Mouse (Mus musculus): ENCODE measurements around the gene Bnip2. TPM values are rescaled to one million over a fixed set of nuclear protein-coding genes. Genes with fewer than 3 reads are reported as not detected.

Bnip2 gene
- polyA plus RNA-seq, 1 experiment: 50.1 TPM

DNA sequence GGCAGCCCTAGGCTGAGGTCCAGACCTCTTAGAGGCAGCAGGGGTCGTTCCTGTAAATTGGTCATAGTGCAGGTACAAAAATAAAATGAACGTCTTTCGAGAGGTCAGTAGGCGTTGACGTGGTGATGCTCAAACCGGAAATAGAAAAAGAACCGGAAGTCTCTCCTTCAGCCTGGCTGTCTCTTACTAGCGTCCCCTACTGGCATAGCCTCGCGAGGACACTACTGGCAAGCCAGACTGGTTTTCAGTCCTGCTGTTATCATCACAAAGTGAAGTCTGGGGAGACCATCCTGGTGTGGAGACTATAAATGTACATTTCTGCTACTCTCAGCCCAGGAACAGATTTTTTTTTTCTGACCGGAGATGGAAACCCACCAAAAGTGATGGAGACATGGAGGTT, 51.3 kb downstream of the Bnip2 start:
- Histone ChIP-seq H3K4me1 (ENCODE audit: control insufficient read depth, insufficient read depth, low read length) (no peaks in the 10 kb centered on the region), H3K4me3 (replicated peaks; ENCODE audit: extremely low read depth, low read depth, low read length) (no peak overlapping the region)
- WGBS: 79% methylated on average over 11 of the region's 11 CpGs
- no peak for DNase-seq
- TF ChIP-seq POLR2A (IDR thresholded peaks at IDR 0.05; ENCODE audit: borderline replicate concordance, extremely low read depth, low read depth, low read length) (no peak), CTCF (IDR thresholded peaks at IDR 0.05; ENCODE audit: insufficient read depth, low read length) (no peak)

DNA sequence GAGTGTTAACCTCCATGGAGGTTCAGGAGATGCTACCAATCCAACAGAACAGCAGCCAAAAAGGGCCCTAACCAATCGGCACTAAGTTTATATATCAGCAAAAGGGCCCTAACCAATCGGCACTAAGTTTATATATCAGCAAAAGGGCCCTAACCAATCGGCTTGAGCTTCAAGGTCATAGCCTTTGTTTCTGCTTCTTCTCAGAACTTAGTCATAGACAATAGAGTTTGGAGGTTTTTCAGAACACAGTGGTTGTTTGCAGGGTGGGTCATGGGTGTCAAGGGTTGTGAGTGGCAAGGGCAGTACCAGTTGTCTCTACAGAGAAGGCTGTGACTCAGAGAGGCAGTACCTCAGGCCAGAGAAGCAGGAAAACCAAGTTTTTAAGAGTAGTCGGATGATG, 52.9 kb downstream of the Bnip2 start:
- TF ChIP-seq POLR2A (IDR thresholded peaks at IDR 0.05; ENCODE audit: borderline replicate concordance, extremely low read depth, low read depth, low read length) (no peak), CTCF (IDR thresholded peaks at IDR 0.05; ENCODE audit: insufficient read depth, low read length) (no peak)
- H3K4me3 ChIP-seq (replicated peaks; ENCODE audit: extremely low read depth, low read depth, low read length): no peak overlapping the region
- WGBS: 86% methylated on average over 4 of the region's 4 CpGs
- no peaks in the 10 kb centered on the region for H3K4me1 ChIP-seq (ENCODE audit: control insufficient read depth, insufficient read depth, low read length)
- no peak for DNase-seq

DNA sequence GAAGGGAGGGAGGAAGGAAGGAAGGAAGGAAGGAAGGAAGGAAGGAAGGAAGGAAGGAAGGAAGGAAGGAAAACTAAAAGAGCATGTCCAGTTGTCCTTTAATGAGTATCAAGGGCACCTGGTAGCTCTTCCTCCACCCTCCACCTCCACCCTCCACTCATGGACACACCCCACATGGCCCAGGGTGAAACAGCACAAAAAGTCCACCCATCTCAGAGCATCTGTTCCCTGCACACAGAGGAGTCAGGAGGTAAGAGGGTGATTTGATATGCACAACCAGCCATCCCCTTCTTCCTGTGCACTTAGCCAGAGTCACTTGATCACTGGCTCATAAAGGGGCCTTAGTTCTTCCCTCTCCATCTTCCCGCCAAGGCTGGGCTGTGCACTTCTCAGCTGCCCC, 53.7 kb downstream of the Bnip2 start:
- Histone ChIP-seq H3K4me3 (replicated peaks; ENCODE audit: extremely low read depth, low read depth, low read length) (no peak overlapping the region), H3K4me1 (ENCODE audit: control insufficient read depth, insufficient read depth, low read length) (no peaks in the 10 kb centered on the region)
- WGBS: 66% methylated on average over 1 of the region's 1 CpGs
- TF ChIP-seq POLR2A (IDR thresholded peaks at IDR 0.05; ENCODE audit: borderline replicate concordance, extremely low read depth, low read depth, low read length): no peak
- no peak for TF ChIP-seq CTCF (IDR thresholded peaks at IDR 0.05; ENCODE audit: insufficient read depth, low read length)
- DNase-seq: no peak

DNA sequence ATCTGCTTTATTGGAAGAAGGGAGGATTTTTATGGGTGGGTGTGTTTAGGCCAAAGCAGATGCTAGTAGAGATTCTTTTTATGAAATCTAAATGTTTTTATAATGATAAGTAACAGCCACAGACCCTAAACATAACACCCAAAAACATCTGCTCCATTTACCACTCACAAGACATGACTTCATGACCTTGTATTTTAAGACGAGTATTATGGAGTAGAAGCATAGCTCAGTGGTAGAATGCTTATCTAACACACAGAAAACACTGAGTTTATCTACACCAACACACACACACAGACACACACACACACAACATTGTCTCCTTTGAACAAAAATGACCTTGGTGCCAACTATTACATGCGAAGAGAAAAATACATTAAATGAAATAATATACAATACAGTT, 55.6 kb downstream of the Bnip2 start:
- H3K4me3 ChIP-seq (replicated peaks; ENCODE audit: extremely low read depth, low read depth, low read length): no peak overlapping the region
- WGBS: 65% methylated on average over 2 of the region's 2 CpGs
- TF ChIP-seq POLR2A (IDR thresholded peaks at IDR 0.05; ENCODE audit: borderline replicate concordance, extremely low read depth, low read depth, low read length) (no peak), CTCF (IDR thresholded peaks at IDR 0.05; ENCODE audit: insufficient read depth, low read length) (no peak)
- DNase-seq: no peak
- no peaks in the 10 kb centered on the region for H3K4me1 ChIP-seq (ENCODE audit: control insufficient read depth, insufficient read depth, low read length)

DNA sequence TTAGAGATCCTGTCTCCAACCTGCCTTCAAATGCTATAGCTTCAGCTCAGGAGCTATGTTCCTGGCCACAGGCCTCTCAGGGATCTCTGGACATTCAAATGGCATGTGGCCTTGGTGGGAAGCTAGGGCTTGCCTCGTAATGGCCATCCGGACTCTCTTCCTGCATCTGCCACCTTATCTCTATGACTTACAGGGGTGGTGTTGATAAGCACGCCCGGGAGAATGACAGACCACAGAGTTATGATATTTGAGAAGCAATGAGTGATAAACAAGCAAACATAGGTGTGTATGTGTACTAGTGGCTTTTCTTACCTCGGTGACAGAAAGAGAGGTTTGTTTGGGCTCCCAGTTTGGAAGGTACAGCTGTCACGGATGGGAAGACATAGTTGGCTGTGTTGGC, 57.0 kb downstream of the Bnip2 start:
- no peak for DNase-seq
- TF ChIP-seq CTCF (IDR thresholded peaks at IDR 0.05; ENCODE audit: insufficient read depth, low read length): no peak
- WGBS: 69% methylated on average over 6 of the region's 6 CpGs

DNA sequence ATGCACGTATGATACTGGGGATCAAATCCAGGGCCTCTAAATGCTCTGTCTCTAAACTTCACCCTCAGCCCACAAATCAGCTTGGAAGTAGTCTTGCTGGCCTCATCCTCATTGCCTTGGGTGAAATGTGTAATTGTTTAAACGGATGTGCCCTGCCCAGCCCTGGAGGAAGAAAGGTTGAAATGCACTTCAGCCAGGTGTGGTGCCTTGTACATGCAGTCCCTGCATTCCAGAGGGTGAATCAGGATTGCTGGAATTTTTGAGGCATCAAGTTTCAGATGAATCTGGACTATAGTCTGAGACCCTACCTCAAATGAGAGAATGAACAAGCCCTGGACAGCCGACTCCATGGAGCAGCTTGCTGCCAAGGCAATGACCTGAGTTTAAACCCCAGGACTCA, 58.6 kb downstream of the Bnip2 start:
- no peaks in the 10 kb centered on the region for H3K4me1 ChIP-seq (ENCODE audit: control insufficient read depth, insufficient read depth, low read length)
- TF ChIP-seq POLR2A (IDR thresholded peaks at IDR 0.05; ENCODE audit: borderline replicate concordance, extremely low read depth, low read depth, low read length): no peak
- TF ChIP-seq CTCF (IDR thresholded peaks at IDR 0.05; ENCODE audit: insufficient read depth, low read length): no peak
- WGBS: 58% methylated on average over 3 of the region's 3 CpGs
- H3K4me3 ChIP-seq (replicated peaks; ENCODE audit: extremely low read depth, low read depth, low read length): no peak overlapping the region
- DNase-seq: no peak

More for the DNA sequence above, 57.0 kb downstream of the Bnip2 start:
- H3K4me1 ChIP-seq (ENCODE audit: control insufficient read depth, insufficient read depth, low read length): no peaks in the 10 kb centered on the region
- no peak overlapping the region for H3K4me3 ChIP-seq (replicated peaks; ENCODE audit: extremely low read depth, low read depth, low read length)

DNA sequence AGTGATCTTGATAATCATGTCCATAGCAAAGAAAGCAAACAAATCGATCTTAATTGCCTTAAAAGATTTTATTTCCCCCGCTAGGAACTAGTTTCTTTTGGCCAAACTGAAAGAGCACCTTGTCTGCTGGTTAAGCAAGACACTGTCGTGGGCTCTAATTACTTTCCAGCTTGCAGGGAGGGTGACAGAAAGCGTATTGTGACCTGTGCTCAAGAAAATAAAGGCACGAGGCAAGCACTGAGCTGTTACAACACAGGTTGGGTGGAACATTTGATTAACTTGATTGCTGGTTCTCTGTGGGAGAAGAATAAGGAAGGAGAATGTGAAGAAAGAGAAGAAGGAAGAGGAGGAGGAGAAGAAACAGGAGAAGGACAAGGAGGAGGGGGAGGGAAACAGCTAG, 59.0 kb downstream of the Bnip2 start:
- 63% methylated on average over 5 of the region's 5 CpGs for WGBS
- no peak for DNase-seq
- TF ChIP-seq CTCF (IDR thresholded peaks at IDR 0.05; ENCODE audit: insufficient read depth, low read length) (no peak), POLR2A (IDR thresholded peaks at IDR 0.05; ENCODE audit: borderline replicate concordance, extremely low read depth, low read depth, low read length) (no peak)
- Histone ChIP-seq H3K4me1 (ENCODE audit: control insufficient read depth, insufficient read depth, low read length) (no peaks in the 10 kb centered on the region), H3K4me3 (replicated peaks; ENCODE audit: extremely low read depth, low read depth, low read length) (no peak overlapping the region)

DNA sequence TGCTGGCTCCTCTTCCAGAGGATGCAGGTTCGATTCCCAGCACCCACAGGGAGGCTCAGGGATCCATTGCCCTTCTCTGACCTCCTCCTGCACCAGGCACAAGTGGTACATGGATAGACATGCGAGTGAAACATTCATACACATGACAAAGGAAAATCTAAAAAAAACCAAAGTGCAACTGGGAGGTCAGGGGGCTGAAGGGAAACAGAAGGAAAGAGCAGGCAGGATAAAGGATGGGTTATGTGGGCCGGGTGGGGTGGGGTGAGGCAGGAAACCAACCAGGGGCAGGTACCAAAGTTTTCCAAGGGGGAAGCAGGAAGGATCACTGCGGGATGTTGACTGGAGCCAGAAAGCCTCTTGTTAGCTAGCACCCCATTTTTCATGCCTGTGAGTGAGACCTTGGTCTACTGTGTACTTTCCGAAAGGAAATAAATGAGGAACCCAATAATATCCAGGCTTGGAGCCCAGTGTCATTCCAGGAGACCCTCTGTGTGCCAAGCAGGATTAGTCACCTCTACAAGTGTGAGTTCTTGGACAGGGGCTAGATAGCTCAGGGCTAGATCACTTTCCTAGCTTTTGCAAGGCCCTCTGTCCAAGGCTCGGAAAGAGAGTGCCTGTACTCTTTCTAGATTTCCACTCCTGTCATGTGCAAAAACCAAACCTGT, 59.6 kb downstream of the Bnip2 start:
- no peak overlapping the region for H3K4me3 ChIP-seq (replicated peaks; ENCODE audit: extremely low read depth, low read depth, low read length)
- TF ChIP-seq CTCF (IDR thresholded peaks at IDR 0.05; ENCODE audit: insufficient read depth, low read length) (no peak), POLR2A (IDR thresholded peaks at IDR 0.05; ENCODE audit: borderline replicate concordance, extremely low read depth, low read depth, low read length) (no peak)
- H3K4me1 ChIP-seq (ENCODE audit: control insufficient read depth, insufficient read depth, low read length): no peaks in the 10 kb centered on the region
- WGBS: 31% methylated on average over 6 of the region's 6 CpGs
- no peak for DNase-seq

DNA sequence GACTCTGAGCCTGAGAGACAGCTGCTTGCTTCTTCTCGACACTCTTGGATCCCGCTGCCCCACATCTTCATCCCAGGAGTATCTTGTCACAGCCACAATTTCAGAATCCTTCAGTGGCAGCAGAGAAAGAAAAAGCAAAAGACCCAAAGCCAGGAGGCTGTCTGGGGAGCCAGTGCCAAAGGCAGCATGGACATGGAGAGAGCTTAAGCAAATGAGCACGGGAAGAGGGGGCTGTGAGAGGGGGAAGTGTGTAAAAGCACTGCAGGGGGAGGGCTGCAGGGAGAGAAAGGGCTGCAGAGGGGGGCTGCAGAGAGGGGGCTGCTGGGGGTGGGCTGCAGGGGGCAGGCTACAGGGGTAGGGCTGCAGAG, 60.1 kb downstream of the Bnip2 start:
- DNase-seq: no peak
- TF ChIP-seq CTCF (IDR thresholded peaks at IDR 0.05; ENCODE audit: insufficient read depth, low read length) (no peak), POLR2A (IDR thresholded peaks at IDR 0.05; ENCODE audit: borderline replicate concordance, extremely low read depth, low read depth, low read length) (no peak)
- H3K4me1 ChIP-seq (ENCODE audit: control insufficient read depth, insufficient read depth, low read length): no peaks in the 10 kb centered on the region
- no peak overlapping the region for H3K4me3 ChIP-seq (replicated peaks; ENCODE audit: extremely low read depth, low read depth, low read length)
- WGBS: 32% methylated on average over 3 of the region's 3 CpGs

DNA sequence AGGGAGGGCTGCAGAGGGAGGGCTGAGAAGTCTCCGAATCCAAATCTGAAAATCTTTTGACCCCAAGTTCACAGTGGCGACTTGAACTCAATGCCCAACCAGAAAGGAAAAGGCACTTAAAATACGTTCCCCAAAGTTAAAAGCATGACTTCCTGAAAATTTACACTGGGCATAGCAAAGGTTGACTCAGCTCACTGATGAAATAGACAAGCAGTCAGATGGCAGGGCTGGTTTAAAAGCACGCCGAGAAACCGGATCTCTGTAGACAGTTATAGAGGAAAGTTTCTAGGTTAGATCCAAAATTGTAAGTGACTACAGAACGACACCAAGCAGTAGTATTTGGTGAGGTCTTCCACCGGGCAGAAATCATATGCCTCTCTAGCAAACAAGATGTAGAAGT, 60.6 kb downstream of the Bnip2 start:
- WGBS: 18% methylated on average over 8 of the region's 8 CpGs
- H3K4me1 ChIP-seq (ENCODE audit: control insufficient read depth, insufficient read depth, low read length): no peaks in the 10 kb centered on the region
- no peak for DNase-seq
- no peak overlapping the region for H3K4me3 ChIP-seq (replicated peaks; ENCODE audit: extremely low read depth, low read depth, low read length)
- no peak for TF ChIP-seq CTCF (IDR thresholded peaks at IDR 0.05; ENCODE audit: insufficient read depth, low read length)
- TF ChIP-seq POLR2A (IDR thresholded peaks at IDR 0.05; ENCODE audit: borderline replicate concordance, extremely low read depth, low read depth, low read length): no peak

Data from lung, adult 2 months (tissue).